Mouse (Mus musculus) kidney, adult 2 months (tissue): Measurements from ENCODE around the gene Tmx4.

Experiments used
- CTCF ChIP-seq: fragments of 200-500 bp; conservative IDR thresholded peaks from 2 replicates; pipeline ENCODE4 v1.5.1; 2011; ENCODE audit warnings: low read depth, mild to moderate bottlenecking, control low read depth, low read length, moderate library complexity, mixed read lengths; ENCODE audit not compliant: insufficient read depth, insufficient read length
- POLR2A ChIP-seq: fragments of 200-500 bp; IDR thresholded peaks from one replicate; pipeline ENCODE4 v1.6.1; 2011; ENCODE audit warnings: low read depth, low read length, control low read depth

- no peak for TF ChIP-seq CTCF
- TF ChIP-seq POLR2A = no peak
These were observed 1.2 kb upstream of the Tmx4 start for GRCm38 (mm10) chr2:134645166-134645565.
